Mouse (Mus musculus) stomach, postnatal 0 days (tissue): ENCODE measurements around the gene Sart3. TPM values are rescaled to one million over a fixed set of nuclear protein-coding genes. Genes with fewer than 3 reads are reported as not detected.

Experiments used
- ATAC-seq: fragments of 200-750 bp; cut with Nextera tagmentation; 2 replicates; pipeline ENCODE4 v1.8.0; 2017; ENCODE audit not compliant: low FRiP score, low TSS enrichment
- DNase-seq: peaks from one replicate; pipeline ENCODE4 v3.0.0-alpha.2; 2016; ENCODE audit warnings: low spot score
- H3K27ac ChIP-seq: fragments of 300-500 bp; sonication (generic); replicated peaks from 2 replicates; pipeline ENCODE4 v1.5.1; 2014; ENCODE audit warnings: mild to moderate bottlenecking, control low read depth
- H3K27me3 ChIP-seq: fragments of 300-500 bp; sonication (generic); 2 replicates; pipeline ENCODE4 v1.6.1; 2014; ENCODE audit warnings: low read length; ENCODE audit not compliant: control insufficient read depth, insufficient read depth
- H3K36me3 ChIP-seq: fragments of 300-500 bp; sonication (generic); 2 replicates; pipeline ENCODE4 v1.6.1; 2014; ENCODE audit warnings: low read length, mixed read lengths; ENCODE audit not compliant: control insufficient read depth, insufficient read depth
- H3K4me1 ChIP-seq: fragments of 300-500 bp; sonication (generic); replicated peaks from 2 replicates; pipeline ENCODE4 v1.6.1; 2014; ENCODE audit warnings: antibody characterized with exemption; ENCODE audit not compliant: control insufficient read depth, insufficient read depth
- H3K4me2 ChIP-seq: fragments of 300-500 bp; sonication (generic); replicated peaks from 2 replicates; pipeline ENCODE4 v1.6.1; 2014; ENCODE audit warnings: low read depth, mild to moderate bottlenecking, control low read depth, moderate library complexity
- H3K4me3 ChIP-seq: fragments of 300-500 bp; sonication (generic); 2 replicates; pipeline ENCODE4 v1.5.1; 2014; ENCODE audit warnings: low read depth, low read length, control low read depth
- H3K9ac ChIP-seq: fragments of 300-500 bp; sonication (generic); 2 replicates; pipeline ENCODE4 v1.6.1; 2014; ENCODE audit warnings: mild to moderate bottlenecking, low read length, control low read depth, mixed read lengths
- H3K9me3 ChIP-seq: fragments of 300-500 bp; sonication (generic); 2 replicates; pipeline ENCODE4 v1.6.1; 2016; ENCODE audit warnings: low read length; ENCODE audit not compliant: control insufficient read depth
- CTCF ChIP-seq: IDR thresholded peaks from 2 replicates; pipeline ENCODE4 v1.5.1; 2016; ENCODE audit warnings: antibody characterized with exemption, low read depth, mild to moderate bottlenecking, moderate library complexity
- EP300 ChIP-seq: optimal IDR thresholded peaks from 2 replicates; pipeline ENCODE3; 2016; ENCODE audit warnings: antibody characterized with exemption
- WGBS: fragments of 180-500 bp; shearing (Covaris S2); extraction: QIAGEN DNeasy Blood & Tissue Kit; methylation state at CpG from one replicate; pipeline ENCODE4 v1.1.7; 2014; 5-methylcytosine and 5-hydroxymethylcytosine counted together
- polyA plus RNA-seq: library from polyadenylated mRNA; unstranded; fragments of >200 nt; fragmentation: Nextera tagmentation; extraction: Ambion mirVana; gene quantifications from 2 replicates; pipeline ENCODE4 v1.2.1, GENCODE M21; 2015

Gene Sart3
- polyA plus RNA-seq, 1 experiment from 2014 or later = 11.2 TPM

- H3K9me3 ChIP-seq = no peaks in the 10 kb centered on the region
- H3K4me2 ChIP-seq = peak within 1 kb of the TSS; percentile 84
- TF ChIP-seq EP300 = peak; percentile 71
- no peak for TF ChIP-seq CTCF
- peak within 1 kb of the TSS; percentile 79 for H3K9ac ChIP-seq
- H3K4me3 ChIP-seq = peak within 1 kb of the TSS; percentile 69
- H3K27me3 ChIP-seq = no peaks in the 10 kb centered on the region
- H3K27ac ChIP-seq = peak within 1 kb of the TSS; percentile 98
- peak; percentile 98 for DNase-seq
- H3K36me3 ChIP-seq = peaks cover 8% of the 10 kb centered on the region; the same call in 1 of the 2 replicates
- peak; percentile 98 for ATAC-seq
- WGBS = under 1% methylated on average over 56 of the region's 71 CpGs
- H3K4me1 ChIP-seq = no peaks in the 10 kb centered on the region
Observed at GRCm38 (mm10) chr5:113735345-113736112, 36.8 kb downstream of the Sart3 start, which contains the start of gene Ficd. Ficd (plus strand) TSS chr5:113735803.

- H3K36me3 ChIP-seq = peaks cover 8% of the 10 kb centered on the region; the same call in 1 of the 2 replicates
- TF ChIP-seq EP300 (no peak), CTCF (no peak)
- H3K9ac ChIP-seq = peak overlapping the region; percentile 59
- no peaks in the 10 kb centered on the region for H3K27me3 ChIP-seq
- no peaks in the 10 kb centered on the region for H3K4me1 ChIP-seq
- ATAC-seq (peak; percentile 51), DNase-seq (no peak)
- 14% methylated on average over 7 of the region's 7 CpGs for WGBS
- peak overlapping the region; percentile 98 for H3K27ac ChIP-seq
- no peaks in the 10 kb centered on the region for H3K9me3 ChIP-seq
- H3K4me2 ChIP-seq = peak overlapping the region; percentile 60
- peak overlapping the region; percentile 69 for H3K4me3 ChIP-seq
Observed at GRCm38 (mm10) chr5:113735023-113735344, 37.3 kb downstream of the Sart3 start.

- Histone ChIP-seq H3K27ac (peak overlapping the region; percentile 98; the same call in 1 of the 2 replicates), H3K9me3 (no peaks in the 10 kb centered on the region), H3K4me2 (no peak overlapping the region), H3K4me3 (no peak overlapping the region), H3K9ac (no peak overlapping the region), H3K4me1 (no peaks in the 10 kb centered on the region), H3K27me3 (no peaks in the 10 kb centered on the region), H3K36me3 (peaks cover 8% of the 10 kb centered on the region; the same call in 1 of the 2 replicates)
- DNase-seq (no peak), ATAC-seq (no peak)
- no peak for TF ChIP-seq EP300
- TF ChIP-seq CTCF = no peak
- WGBS = 52% methylated on average over 5 of the region's 5 CpGs
Observed at GRCm38 (mm10) chr5:113734376-113734775, 37.9 kb downstream of the Sart3 start.

GRCm38 (mm10) chr5:113732182-113732581 is 40.1 kb downstream of the Sart3 start:
- no peak overlapping the region for H3K27ac ChIP-seq
- no peaks in the 10 kb centered on the region for H3K27me3 ChIP-seq
- no peak overlapping the region for H3K4me3 ChIP-seq
- H3K4me2 ChIP-seq = no peak overlapping the region
- peak; percentile 54 for DNase-seq
- no peak for ATAC-seq
- no peak overlapping the region for H3K9ac ChIP-seq
- WGBS = 23% methylated on average over 6 of the region's 6 CpGs
- H3K36me3 ChIP-seq = no peaks in the 10 kb centered on the region
- no peaks in the 10 kb centered on the region for H3K9me3 ChIP-seq
- TF ChIP-seq EP300 = no peak
- peak; percentile 82 for TF ChIP-seq CTCF
- no peaks in the 10 kb centered on the region for H3K4me1 ChIP-seq

- WGBS = 83% methylated on average over 7 of the region's 7 CpGs
Observed at GRCm38 (mm10) chr5:113731174-113731573, 41.1 kb downstream of the Sart3 start.

GRCm38 (mm10) chr5:113730641-113731121 is 41.6 kb downstream of the Sart3 start:
- Histone ChIP-seq H3K4me3 (no peak overlapping the region), H3K4me1 (no peaks in the 10 kb centered on the region), H3K9me3 (no peaks in the 10 kb centered on the region), H3K9ac (no peak overlapping the region), H3K27ac (no peak overlapping the region), H3K27me3 (no peaks in the 10 kb centered on the region), H3K4me2 (no peak overlapping the region), H3K36me3 (no peaks in the 10 kb centered on the region)
- DNase-seq (no peak), ATAC-seq (no peak)
- 63% methylated on average over 7 of the region's 7 CpGs for whole genome bisulfite sequencing
- no peak for TF ChIP-seq EP300
- no peak for TF ChIP-seq CTCF

More at GRCm38 (mm10) chr5:113731174-113731573, 41.1 kb downstream of the Sart3 start:
- TF ChIP-seq CTCF (no peak), EP300 (no peak)
- DNase-seq (no peak), ATAC-seq (no peak)
- no peak overlapping the region for H3K27ac ChIP-seq
- H3K9me3 ChIP-seq = no peaks in the 10 kb centered on the region
- H3K9ac ChIP-seq = no peak overlapping the region
- no peaks in the 10 kb centered on the region for H3K27me3 ChIP-seq
- H3K4me3 ChIP-seq = no peak overlapping the region
- no peaks in the 10 kb centered on the region for H3K4me1 ChIP-seq
- no peaks in the 10 kb centered on the region for H3K36me3 ChIP-seq
- H3K4me2 ChIP-seq = no peak overlapping the region
